Mouse (Mus musculus): ENCODE measurements around the gene Prl.
"Not testable (repeated sequence)": the region's sequence is repeated elsewhere in the genome, so short reads cannot be mapped to it uniquely, and the experiment has no call there.

Prl gene

DNA sequence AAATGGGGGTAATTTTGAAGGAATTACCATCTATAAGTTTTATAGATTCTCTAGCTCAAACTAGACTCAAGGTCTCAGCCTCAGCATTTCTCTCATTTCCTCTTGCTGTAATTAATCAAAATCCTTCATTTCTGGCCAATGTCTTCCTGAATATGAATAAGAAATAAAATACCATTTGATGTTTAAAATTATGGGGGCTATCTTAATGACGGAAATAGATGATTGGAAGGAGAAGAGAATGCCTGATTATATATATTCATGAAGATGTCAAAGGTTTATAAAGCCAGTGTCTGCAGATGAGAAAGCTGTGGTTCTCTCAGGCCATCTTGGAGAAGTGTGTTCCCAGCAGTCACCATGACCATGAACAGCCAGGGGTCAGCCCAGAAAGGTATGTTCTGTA lies at the start of gene Prl:
Gene Prl, plus strand, starts transcription at position 301 of the 400 bp plus-strand sequence.
- no peak for DNase-seq

- no peak for DNase-seq
These were observed 30.8 kb upstream of the Prl start for GRCm38 (mm10) chr13:27026614-27027013.

GRCm38 (mm10) chr13:27027376-27027775 lies 30.0 kb upstream of the Prl start:
- no peak for DNase-seq

- DNase-seq, result no peak
These were observed 28.7 kb upstream of the Prl start for GRCm38 (mm10) chr13:27028501-27029240.

DNA sequence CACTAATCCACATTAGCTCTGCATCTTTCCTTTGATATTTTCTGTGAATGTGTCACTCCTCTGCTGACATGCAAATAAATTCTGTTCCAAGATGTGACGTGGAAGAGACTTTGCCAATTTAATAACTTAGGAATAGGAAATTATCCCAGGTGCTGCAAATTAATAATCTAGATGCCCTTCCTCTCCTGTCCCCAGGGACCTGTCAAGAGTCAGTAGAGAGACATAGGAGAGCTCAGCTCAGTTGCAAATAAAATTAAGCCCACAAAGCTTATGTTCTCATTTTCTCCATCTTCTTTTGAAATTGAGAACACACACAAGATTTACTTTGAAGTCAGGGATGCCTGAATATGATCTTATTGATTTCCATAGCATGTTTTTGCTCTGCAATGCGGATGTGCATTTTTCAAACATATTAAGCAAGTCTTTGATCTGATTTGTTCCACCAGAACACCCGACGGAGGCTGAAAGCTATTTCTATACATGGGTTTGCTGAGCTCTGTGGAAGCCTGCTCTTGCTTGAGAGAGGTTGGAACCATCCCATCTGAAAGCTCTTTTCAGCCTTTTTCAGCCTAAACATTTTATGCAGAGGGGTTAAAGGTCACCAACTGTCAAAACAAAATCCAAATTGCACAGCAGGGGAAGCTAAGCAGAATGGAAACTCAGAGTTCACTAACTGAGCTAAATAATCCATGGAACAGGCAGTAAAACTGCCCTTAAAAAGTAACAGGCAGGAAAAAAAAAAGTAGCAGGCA lies 26.1 kb upstream of the Prl start:
- DNase-seq, result peak; percentile 87

GRCm38 (mm10) chr13:27031853-27032240 lies 25.5 kb upstream of the Prl start:
- DNase-seq, result peak; percentile 44

DNA sequence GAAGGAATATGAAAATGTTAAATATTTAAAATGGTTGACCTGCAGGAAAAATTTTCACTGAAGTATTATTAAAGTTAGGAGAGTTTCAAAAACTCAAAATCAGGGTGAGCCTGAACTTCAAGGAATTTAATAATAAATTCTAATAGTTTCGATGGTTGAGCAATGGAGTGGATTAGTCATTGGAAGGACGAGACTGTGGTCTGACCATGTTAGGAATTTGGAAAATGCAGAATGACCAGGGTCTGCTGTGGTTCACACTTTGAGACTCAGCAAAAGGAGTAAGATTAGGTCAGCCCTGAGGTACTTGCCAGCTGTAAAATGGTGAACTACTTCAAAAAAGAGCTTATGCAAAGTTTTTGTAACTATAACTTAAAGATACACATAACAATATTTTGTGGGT lies 24.4 kb upstream of the Prl start:
- no peak for DNase-seq

DNA sequence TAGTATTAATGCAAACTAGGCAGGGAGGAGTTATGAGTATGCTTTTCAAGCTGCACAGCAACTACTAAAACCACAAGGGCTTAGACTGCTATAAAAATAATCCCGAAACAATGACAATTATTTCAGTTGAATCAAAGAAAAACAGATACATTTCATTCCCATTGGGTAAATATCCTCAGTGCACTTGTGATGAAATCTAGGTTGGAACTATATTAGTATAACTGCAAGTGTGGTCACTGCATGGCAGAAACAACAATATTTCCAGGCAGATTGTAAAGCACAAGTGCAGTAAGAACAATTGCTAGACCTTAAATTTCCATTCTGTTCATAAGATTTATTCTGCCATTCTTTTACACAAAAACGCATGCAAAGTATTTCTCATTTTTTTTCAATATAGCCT lies 15.2 kb upstream of the Prl start:
- DNase-seq, result no peak

GRCm38 (mm10) chr13:27043326-27043725 lies 14.0 kb upstream of the Prl start:
- DNase-seq, result no peak

DNA sequence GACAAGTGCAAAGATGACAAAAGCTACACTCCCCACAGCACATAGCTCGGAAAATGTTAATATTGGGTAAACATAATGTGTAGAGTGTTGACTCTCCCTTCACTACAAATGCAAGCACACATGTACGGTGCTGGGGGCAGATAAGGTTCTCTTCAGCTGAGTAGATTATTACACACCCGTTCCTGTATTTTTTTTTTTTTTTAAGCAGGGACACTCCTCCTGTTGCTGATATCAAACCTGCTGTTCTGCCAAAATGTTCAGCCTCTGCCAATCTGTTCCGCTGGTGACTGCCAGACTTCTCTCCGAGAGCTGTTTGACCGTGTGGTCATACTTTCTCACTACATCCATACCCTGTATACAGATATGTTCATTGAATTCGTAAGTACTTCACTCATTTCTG lies 1.8 kb downstream of the Prl start:
- DNase-seq, result no peak

DNA sequence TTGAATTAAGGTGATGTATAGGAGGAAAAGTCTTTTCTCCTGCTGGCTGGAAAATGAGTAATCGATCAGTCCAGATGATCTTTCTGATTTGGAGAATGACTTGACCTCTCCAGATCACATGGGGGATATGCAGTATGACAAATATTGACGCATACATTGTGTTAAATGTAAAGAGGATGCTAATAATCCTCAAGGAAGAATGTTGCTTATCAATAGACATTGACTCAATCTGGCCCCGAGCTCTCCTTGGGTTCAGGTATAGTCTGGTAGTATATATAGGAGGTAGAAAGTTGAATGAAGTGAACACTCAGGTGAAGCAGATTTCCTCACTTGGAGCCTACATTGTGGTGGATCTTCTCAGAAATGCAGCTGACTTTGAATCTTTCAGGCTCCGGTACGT lies 36.5 kb downstream of the Prl start, which contains the start of gene Prl3d1:
Gene Prl3d1, plus strand, starts transcription at position 301 of the 400 bp plus-strand sequence.
- DNase-seq, result not testable (repeated sequence)
